Mouse (Mus musculus) stomach, embryonic 14.5 days (tissue): ENCODE data around the gene Clpb. TPM values are rescaled to one million over a fixed set of nuclear protein-coding genes. Genes with fewer than 3 reads are reported as not detected.

Experiments
- ATAC-seq: fragments of 200-750 bp; cut with Nextera tagmentation; 2 replicates; pipeline ENCODE4 v1.8.0; 2017; ENCODE audit warnings: low read depth, moderate TSS enrichment; ENCODE audit not compliant: insufficient number of reproducible peaks, insufficient read depth, low FRiP score
- H3K27ac ChIP-seq: fragments of 300-500 bp; sonication (generic); 2 replicates; pipeline ENCODE4 v1.5.1; 2014; ENCODE audit warnings: mild to moderate bottlenecking, low read length, moderate library complexity, mixed read lengths
- H3K27me3 ChIP-seq: fragments of 300-500 bp; sonication (generic); 2 replicates; pipeline ENCODE4 v1.6.1; 2014; ENCODE audit warnings: low read length, control low read depth, mixed read lengths; ENCODE audit not compliant: control insufficient read depth, insufficient read depth
- H3K36me3 ChIP-seq: fragments of 300-500 bp; sonication (generic); 2 replicates; pipeline ENCODE4 v1.6.1; 2014; ENCODE audit warnings: mild to moderate bottlenecking, control low read depth, low read length, moderate library complexity, mixed read lengths; ENCODE audit not compliant: control insufficient read depth, insufficient read depth
- H3K4me1 ChIP-seq: fragments of 300-500 bp; sonication (generic); 2 replicates; pipeline ENCODE4 v1.6.1; 2014; ENCODE audit warnings: low read length, control low read depth, mixed read lengths; ENCODE audit not compliant: control insufficient read depth, insufficient read depth
- H3K4me2 ChIP-seq: fragments of 300-500 bp; sonication (generic); replicated peaks from 2 replicates; pipeline ENCODE4 v1.6.1; 2014; ENCODE audit warnings: low read depth, low read length, control low read depth
- H3K4me3 ChIP-seq: fragments of 300-500 bp; sonication (generic); 2 replicates; pipeline ENCODE4 v1.5.1; 2014; ENCODE audit warnings: low read depth, low read length, control low read depth
- H3K9ac ChIP-seq: fragments of 300-500 bp; sonication (generic); replicated peaks from 2 replicates; pipeline ENCODE4 v1.6.1; 2014; ENCODE audit warnings: low read depth, mild to moderate bottlenecking, control low read depth, low read length, moderate library complexity, mixed read lengths
- H3K9me3 ChIP-seq: fragments of 300-500 bp; sonication (generic); 2 replicates; pipeline ENCODE4 v1.6.1; 2016; ENCODE audit warnings: low read depth, low read length, control low read depth; ENCODE audit not compliant: control insufficient read depth
- WGBS: fragments of 180-500 bp; shearing (Covaris S2); extraction: QIAGEN DNeasy Blood & Tissue Kit; methylation state at CpG from one replicate; pipeline ENCODE4 v1.1.7; 2014; 5-methylcytosine and 5-hydroxymethylcytosine counted together
- polyA plus RNA-seq: library from polyadenylated mRNA; unstranded; fragments of >200 nt; fragmentation: Nextera tagmentation; extraction: Ambion mirVana; gene quantifications from 2 replicates; pipeline ENCODE4 v1.2.1, GENCODE M21; 2014

Gene Clpb
- polyA plus RNA-seq, 1 experiment from 2014 or later = 52.5 TPM

DNA sequence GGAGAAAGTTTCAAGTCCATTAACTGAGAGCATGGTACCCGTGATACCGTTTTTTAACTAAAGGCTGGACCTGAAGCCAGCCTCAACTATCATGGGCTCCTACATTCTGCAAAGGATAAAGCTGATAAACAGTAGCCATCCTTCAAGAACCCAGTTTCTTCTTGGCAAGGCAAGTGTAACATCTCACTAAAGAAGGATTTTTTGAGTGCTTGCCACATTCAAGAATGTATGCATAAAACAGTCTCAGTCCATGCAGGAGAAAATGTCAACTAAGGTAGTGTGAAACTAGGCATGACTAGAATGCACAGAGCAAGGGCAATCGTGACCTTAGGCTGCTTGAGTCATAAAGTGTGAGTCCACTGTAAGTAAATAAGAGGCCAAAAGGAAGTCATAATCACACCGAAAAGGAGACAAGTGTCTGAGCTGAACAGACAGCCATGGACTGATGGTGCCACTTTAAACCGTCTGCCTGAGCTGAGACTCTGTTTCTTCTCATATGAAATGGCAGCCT lies 51.7 kb downstream of the Clpb start:
- Histone ChIP-seq H3K4me1 (no peaks in the 10 kb centered on the region), H3K27me3 (no peaks in the 10 kb centered on the region), H3K36me3 (no peaks in the 10 kb centered on the region), H3K9ac (no peak overlapping the region), H3K4me3 (no peak overlapping the region), H3K4me2 (no peak overlapping the region), H3K27ac (no peak overlapping the region), H3K9me3 (no peaks in the 10 kb centered on the region)
- 72% methylated on average over 5 of the region's 5 CpGs for WGBS
- no peak for ATAC-seq

DNA sequence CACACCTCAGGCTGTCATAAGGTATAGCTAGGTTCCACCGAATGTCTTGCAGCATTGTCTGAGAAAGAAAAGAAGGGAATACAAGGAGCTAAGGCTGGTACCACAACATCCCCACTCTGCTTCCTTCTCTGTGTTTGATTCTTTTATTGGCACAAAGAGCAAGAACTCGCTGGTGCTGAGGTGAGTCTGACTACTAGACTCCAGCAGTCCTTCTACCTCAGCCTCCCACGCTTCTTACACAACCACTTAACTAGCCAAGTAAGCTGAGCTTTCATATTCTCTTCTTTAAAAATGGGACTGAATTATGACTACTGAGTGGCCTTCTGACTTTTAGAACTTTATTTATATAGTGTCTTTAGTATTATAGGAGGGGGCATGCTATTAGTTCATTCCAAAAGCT lies 56.9 kb downstream of the Clpb start:
- Histone ChIP-seq H3K4me2 (no peak overlapping the region), H3K27ac (no peak overlapping the region), H3K4me1 (peaks cover 10% of the 10 kb centered on the region; the same call in 1 of the 2 replicates), H3K9ac (no peak overlapping the region), H3K4me3 (no peak overlapping the region), H3K27me3 (no peaks in the 10 kb centered on the region), H3K36me3 (no peaks in the 10 kb centered on the region), H3K9me3 (no peaks in the 10 kb centered on the region)
- no peak for ATAC-seq
- WGBS = 60% methylated on average over 3 of the region's 3 CpGs

DNA sequence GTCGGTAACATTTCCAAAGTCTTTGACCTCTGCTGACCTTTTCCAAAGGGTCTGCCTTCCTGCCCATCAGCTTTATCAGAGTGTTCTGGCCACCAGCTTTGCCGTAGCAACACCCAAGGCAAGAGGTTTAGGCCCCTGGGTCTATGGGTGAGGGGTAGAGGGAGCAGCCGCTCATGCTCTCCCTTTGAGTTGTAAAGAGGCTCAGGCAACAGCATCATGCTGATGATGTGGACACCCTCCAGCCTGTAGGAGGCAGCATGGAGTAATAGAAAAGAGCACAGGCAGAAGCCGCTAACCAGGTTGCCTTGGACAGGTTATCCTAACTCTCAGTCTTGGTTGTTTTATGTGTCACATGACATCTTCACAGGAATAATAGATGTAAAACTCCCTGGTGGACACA lies 61.6 kb downstream of the Clpb start:
- Histone ChIP-seq H3K9ac (no peak overlapping the region), H3K4me1 (peaks cover 10% of the 10 kb centered on the region; the same call in 1 of the 2 replicates), H3K36me3 (no peaks in the 10 kb centered on the region; the same call in 1 of the 2 replicates), H3K27me3 (no peaks in the 10 kb centered on the region), H3K27ac (no peak overlapping the region), H3K4me3 (no peak overlapping the region), H3K9me3 (no peaks in the 10 kb centered on the region), H3K4me2 (no peak overlapping the region)
- no peak for ATAC-seq
- WGBS = 70% methylated on average over 4 of the region's 4 CpGs

DNA sequence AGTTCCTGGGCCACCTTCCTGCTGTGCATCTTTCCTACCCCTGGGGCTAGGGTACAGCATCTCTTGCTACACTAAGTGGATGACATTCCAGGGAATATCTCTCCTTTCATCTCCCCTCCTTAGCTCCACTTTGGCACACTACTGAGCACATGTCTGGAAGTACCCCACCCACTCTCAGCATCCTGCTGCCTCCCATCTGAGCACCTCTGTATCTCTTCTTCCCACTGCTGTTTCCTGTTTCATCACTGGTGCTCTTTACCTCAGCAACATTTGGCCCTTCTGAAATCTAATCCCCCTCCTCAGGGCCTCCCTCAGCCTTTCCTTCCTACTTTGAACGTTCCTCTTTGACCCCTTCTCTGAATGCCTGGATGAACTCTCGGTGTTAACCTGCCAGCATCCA lies 63.5 kb downstream of the Clpb start:
- Histone ChIP-seq H3K9ac (no peak overlapping the region), H3K9me3 (no peaks in the 10 kb centered on the region), H3K4me1 (0 out of 2 replicates have a peak, but pooled peaks cover 3% of the 10 kb centered on the region), H3K27ac (no peak overlapping the region), H3K4me3 (no peak overlapping the region), H3K4me2 (no peak overlapping the region), H3K27me3 (no peaks in the 10 kb centered on the region), H3K36me3 (no peaks in the 10 kb centered on the region; the same call in 1 of the 2 replicates)
- no peak for ATAC-seq
- 30% methylated on average over 2 of the region's 2 CpGs for WGBS

DNA sequence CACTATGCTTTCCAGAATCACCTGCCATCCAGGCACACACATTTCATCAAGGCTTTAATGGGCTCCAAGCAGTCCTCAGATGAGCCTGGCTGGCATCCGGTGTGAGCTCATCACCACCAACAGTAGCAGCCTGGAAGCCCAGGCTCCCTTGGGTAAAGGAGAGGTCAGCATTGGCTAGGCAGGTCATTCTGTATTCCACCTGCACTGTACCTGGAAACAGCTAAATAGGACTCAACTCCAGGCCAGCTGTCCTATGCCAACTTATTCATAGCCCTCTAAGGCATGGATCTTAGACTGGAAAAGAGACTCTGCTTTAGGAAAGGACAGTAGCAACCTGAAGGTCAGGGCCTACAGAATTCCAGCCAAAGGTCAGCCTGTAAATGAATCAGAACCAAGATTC lies 68.7 kb downstream of the Clpb start:
- no peaks in the 10 kb centered on the region for H3K4me1 ChIP-seq
- no peak overlapping the region for H3K4me3 ChIP-seq
- no peaks in the 10 kb centered on the region for H3K9me3 ChIP-seq
- H3K27me3 ChIP-seq = no peaks in the 10 kb centered on the region
- H3K4me2 ChIP-seq = no peak overlapping the region
- no peak overlapping the region for H3K9ac ChIP-seq
- no peaks in the 10 kb centered on the region for H3K36me3 ChIP-seq
- no peak overlapping the region for H3K27ac ChIP-seq
- ATAC-seq = no peak
- WGBS = 85% methylated on average over 1 of the region's 1 CpGs

DNA sequence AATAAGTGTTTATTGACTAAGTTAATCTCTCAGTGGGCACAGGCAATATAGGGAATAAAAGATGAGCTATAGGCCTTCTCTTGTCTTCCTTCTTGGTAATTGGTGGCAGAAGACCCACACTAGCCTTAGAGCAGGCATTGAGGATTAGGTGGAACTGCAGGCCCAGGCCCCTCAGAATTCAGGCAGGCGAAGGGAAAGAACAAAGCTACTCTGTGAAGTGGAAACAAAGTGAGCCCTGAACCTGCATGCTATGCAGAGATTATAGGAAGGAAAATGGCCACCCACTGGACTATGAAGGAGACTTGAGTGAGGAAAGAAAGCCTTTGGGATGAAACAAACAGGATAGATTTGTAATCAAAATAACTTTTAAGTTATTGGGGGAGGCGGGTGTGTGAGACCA lies 69.6 kb downstream of the Clpb start:
- Histone ChIP-seq H3K36me3 (no peaks in the 10 kb centered on the region), H3K27me3 (no peaks in the 10 kb centered on the region), H3K9ac (no peak overlapping the region), H3K4me3 (no peak overlapping the region), H3K4me1 (no peaks in the 10 kb centered on the region), H3K27ac (no peak overlapping the region), H3K9me3 (no peaks in the 10 kb centered on the region), H3K4me2 (no peak overlapping the region)
- no peak for ATAC-seq
- WGBS = 89% methylated on average over 2 of the region's 2 CpGs

DNA sequence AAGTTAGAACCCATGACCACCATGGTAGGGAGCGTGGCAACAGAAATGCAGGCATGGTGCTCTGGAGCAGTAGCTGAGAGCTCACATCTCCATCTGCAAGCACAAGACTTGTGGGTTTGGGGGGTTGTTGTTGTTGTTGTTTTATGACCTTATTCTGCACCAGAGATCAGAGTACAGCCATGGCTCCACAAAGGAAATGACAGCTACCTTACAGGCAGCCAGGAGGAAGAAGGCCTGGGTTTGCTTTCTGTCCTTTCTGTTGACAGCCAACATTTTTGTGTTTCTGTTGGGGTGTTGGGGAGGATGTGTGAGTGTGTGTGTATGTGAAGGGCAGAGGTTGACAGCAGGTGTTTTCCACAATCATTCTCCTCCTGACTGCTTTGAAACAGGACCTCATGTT lies 71.9 kb downstream of the Clpb start:
- no peak overlapping the region for H3K4me2 ChIP-seq
- no peaks in the 10 kb centered on the region for H3K9me3 ChIP-seq
- no peak overlapping the region for H3K4me3 ChIP-seq
- WGBS = 100% methylated on average over 1 of the region's 1 CpGs
- no peaks in the 10 kb centered on the region for H3K36me3 ChIP-seq
- 0 out of 2 replicates have a peak, but pooled peaks cover 4% of the 10 kb centered on the region for H3K4me1 ChIP-seq
- no peak for ATAC-seq
- H3K27ac ChIP-seq = no peak overlapping the region
- no peak overlapping the region for H3K9ac ChIP-seq
- no peaks in the 10 kb centered on the region for H3K27me3 ChIP-seq

DNA sequence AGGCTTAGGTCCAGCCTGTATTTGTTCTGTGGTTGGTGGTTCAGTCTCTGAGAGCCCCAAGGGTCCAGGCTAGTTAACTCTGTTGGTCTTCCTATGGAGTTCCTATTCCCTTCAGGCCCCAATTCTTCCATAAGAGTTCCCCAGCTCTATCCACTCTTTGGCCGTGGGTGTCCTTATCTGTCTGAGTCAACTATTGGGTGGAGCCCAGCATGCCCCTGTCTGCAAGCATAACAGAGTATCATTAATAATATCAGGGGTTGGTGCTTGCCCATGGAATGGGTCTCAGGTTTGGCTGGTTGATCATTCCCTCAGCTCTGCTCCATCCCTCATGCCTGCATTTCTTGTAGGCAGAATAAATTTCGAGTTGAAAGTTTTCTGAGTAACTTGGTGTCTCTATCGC lies 74.3 kb downstream of the Clpb start:
- no peak overlapping the region for H3K4me3 ChIP-seq
- no peaks in the 10 kb centered on the region for H3K9me3 ChIP-seq
- no peak overlapping the region for H3K9ac ChIP-seq
- no peaks in the 10 kb centered on the region for H3K36me3 ChIP-seq
- H3K27me3 ChIP-seq = no peaks in the 10 kb centered on the region
- no peak for ATAC-seq
- no peak overlapping the region for H3K4me2 ChIP-seq
- 0 out of 2 replicates have a peak, but pooled peaks cover 4% of the 10 kb centered on the region for H3K4me1 ChIP-seq
- 66% methylated on average over 3 of the region's 3 CpGs for WGBS
- no peak overlapping the region for H3K27ac ChIP-seq

DNA sequence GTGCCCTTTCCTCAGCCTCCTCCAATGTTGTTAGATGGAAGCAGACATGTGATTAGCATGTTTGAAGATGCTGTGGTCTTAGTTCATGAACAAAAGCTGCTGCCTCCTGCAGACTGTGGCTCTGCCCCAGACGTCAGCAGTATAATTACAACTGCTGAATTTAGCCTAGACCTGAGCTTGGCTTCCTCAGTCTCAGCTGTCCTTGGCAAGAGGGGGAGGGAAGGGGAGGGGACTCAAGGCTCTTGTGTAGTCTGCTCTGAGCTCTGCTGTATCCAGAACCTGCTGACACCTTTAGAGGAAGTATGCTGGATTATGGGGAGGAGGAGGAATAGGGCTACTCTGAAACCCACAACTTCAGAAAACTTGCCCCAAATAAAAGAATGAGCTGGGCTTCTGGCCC lies 76.2 kb downstream of the Clpb start:
- WGBS = 43% methylated on average over 1 of the region's 1 CpGs
- Histone ChIP-seq H3K27ac (no peak overlapping the region), H3K9ac (no peak overlapping the region), H3K9me3 (no peaks in the 10 kb centered on the region), H3K27me3 (no peaks in the 10 kb centered on the region), H3K4me2 (no peak overlapping the region), H3K4me3 (no peak overlapping the region), H3K36me3 (no peaks in the 10 kb centered on the region), H3K4me1 (0 out of 2 replicates have a peak, but pooled peaks cover 6% of the 10 kb centered on the region)
- ATAC-seq = no peak
